Mouse (Mus musculus) kidney, postnatal 4 days (tissue): ENCODE data around the gene Mertk.
"Not testable (repeated sequence)": the region's sequence is repeated elsewhere in the genome, so short reads cannot be mapped to it uniquely, and the experiment has no call there.

Experiments used
- DNase-seq, 2 experiments: peaks; one replicate each; pipeline ENCODE4 v3.0.0; 2021; ENCODE audit warnings: mixed read lengths in 2 of 2

Mertk gene

GRCm38 (mm10) chr2:128698693-128699181, at the start of gene Mertk:
Mertk (plus strand) TSS chr2:128698956.
- peak; percentile 96 to 97 for DNase-seq

GRCm38 (mm10) chr2:128680661-128681060, 18.1 kb upstream of the Mertk start:
- no peak for DNase-seq

- peak; percentile 90 to 95 for DNase-seq
Measured at GRCm38 (mm10) chr2:128686921-128687557, 11.7 kb upstream of the Mertk start, which contains the start of gene Anapc1. Anapc1 (minus strand) TSS chr2:128687391.

DNA sequence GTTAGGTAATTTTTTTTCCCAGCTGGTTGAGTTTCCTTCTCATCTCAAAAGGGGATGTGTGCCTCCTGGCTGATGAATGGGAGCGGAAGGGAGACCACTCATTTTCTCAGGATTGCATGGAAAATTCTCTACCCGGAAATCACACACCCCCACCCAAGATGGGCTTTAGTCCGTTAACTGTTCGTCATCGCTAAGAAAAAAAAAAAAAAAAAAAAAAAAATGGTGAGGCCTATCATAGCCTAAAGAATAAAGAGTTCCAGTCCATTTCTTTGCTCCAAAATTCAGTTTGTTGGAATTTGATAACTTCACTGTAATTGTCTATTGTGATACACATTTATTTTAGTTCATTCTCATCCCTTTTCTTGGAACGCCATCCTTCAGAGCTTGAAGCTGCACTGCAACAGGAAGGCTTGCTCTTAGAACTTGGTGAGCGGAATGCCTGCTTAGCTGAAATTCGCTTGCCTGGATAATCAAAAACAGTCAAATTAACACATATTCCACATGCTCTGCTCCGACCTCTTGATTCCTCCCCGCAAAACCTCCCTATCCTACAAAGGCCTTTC, 11.1 kb upstream of the Mertk start:
- no peak for DNase-seq

- DNase-seq = peak in 1 of 2 experiments; percentile 50
Measured at GRCm38 (mm10) chr2:128692336-128692735, 6.4 kb upstream of the Mertk start.

DNA sequence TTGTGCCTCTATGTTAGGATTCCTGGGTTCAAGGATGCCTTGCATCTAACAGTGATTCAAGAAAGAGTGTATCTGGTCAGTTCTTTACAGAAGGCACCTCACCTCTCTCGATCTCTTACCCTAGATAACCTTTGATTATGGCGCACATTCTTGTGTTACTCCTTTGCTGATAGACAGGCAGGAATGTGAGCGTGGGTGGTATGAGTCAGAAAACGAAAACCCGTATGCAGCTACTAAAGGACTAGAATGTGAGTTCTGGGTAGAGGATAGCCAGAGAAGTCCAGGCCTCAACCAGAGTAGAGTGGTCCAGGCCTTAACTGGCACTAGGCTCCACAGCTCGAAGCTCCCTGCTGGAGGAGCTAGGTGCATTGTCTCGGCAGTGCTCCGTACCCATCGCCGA, 6.0 kb upstream of the Mertk start:
- DNase-seq = no peak

DNA sequence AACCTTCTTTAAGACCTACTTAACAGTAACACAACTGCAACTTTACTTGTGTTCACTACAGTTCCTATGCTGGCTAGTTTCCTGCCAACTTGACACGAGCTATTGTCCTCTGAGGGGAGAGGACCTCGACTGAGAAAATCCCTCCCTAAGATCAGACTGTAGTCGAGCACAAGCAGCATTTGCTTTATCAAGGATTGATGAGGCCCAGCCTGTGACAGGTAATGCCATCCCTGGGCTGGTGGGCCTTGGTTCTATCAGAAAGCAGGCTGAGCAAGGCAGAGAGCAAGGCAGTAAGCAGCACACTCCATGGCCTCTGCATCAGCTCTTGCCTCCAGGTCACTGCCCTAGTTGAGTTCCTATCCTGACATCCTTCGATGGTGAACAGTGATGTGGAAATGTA, 5.5 kb upstream of the Mertk start:
- no peak for DNase-seq

DNA sequence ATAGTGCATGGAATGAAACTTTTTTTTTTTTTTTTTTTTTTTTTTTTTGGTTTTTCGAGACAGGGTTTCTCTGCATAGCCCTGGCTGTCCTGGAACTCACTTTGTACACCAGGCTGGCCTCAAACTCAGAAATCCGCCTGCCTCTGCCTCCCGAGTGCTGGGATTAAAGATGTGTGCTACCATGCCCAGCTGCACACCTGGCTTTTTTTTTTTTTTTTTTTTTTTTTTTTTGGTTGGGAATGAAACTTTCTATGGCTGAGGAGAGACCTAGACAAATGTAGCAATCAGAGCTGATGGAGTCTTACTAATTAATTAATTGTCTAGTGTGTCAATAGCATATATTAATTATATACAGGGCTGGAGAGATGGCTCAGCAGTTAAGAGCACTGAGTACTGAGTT, 4.9 kb upstream of the Mertk start:
- not testable (repeated sequence) for DNase-seq

- no peak for DNase-seq
Measured at GRCm38 (mm10) chr2:128694548-128694947, 4.2 kb upstream of the Mertk start.

- DNase-seq = no peak
Measured at GRCm38 (mm10) chr2:128696426-128696825, 2.3 kb upstream of the Mertk start.

DNA sequence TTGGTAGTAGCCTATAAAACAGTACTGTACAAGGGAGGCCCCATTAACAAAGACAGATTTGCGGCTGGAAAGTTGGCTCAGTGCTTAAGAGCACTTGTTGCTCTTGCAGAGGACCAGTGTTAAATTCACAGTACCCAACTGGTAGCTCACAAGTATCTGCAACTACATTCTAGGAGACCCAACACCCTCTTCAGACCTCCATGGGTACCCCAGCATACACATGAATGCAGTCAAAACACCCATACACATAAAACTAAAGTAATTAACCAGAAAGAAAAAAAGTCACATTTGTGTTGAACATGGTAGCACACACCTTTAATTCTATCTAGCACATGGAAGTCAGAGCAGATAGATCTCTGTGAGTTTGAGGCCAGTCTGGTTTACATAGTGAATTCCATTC, 1.7 kb upstream of the Mertk start:
- DNase-seq = no peak

- no peak for DNase-seq
Measured at GRCm38 (mm10) chr2:128697566-128697965, 1.2 kb upstream of the Mertk start.

DNA sequence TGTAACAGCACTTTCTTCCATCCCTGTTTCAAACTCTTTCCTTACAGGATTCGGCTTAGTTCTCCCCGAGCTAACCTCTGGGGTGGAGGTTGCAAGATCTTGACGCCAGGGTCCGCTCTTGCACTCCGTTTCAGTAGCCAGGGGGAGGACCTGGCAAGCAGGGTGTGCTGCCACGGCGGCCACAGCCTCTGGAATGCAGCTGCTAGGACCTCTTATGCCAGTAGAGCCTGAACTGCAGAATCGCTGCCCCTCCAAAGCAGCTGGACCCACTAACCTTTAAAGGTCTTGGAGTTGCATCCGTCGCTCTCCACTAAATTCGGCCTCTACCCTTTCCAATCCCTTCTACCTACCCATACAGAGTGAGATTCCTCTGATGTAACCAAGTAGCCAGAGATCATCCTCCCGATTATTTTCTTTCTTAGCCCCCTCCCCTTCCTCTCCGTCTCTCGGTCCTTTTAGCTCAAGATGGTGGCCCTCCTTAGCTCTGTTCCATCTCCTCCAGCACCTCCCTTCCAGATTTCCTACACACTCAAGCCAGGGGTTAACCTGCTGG, 540 bp upstream of the Mertk start:
- peak; percentile 91 to 94 for DNase-seq

- DNase-seq = peak; percentile 69 to 82
Measured at GRCm38 (mm10) chr2:128699201-128699885, 587 bp downstream of the Mertk start.

GRCm38 (mm10) chr2:128704474-128704873, 5.7 kb downstream of the Mertk start:
- no peak for DNase-seq

- DNase-seq = no peak
Measured at GRCm38 (mm10) chr2:128709264-128709663, 10.5 kb downstream of the Mertk start.

DNA sequence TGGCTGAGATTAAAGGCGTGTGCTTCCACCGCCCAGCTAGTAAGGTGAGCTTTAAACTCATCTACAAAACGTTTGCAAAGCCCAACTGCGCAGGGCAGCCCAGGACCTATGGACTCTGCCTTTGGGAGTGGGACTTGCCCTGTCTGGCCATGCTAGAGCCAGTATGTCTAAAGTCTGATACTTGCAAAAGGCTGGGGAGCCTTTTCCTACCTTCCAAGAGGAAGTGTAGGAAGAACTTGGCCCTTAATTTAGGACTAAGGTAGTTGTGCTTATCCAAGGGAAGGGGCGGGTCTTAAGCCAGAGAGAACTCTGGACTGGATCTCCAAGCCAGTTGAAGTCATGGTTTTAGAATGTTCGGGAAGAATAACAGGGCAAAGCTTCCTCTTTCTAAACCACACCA, 11.9 kb downstream of the Mertk start:
- DNase-seq = peak; percentile 36 to 55

GRCm38 (mm10) chr2:128712940-128713339, 14.2 kb downstream of the Mertk start:
- no peak for DNase-seq

- peak; percentile 82 to 89 for DNase-seq
Measured at GRCm38 (mm10) chr2:128713548-128714003, 14.8 kb downstream of the Mertk start.

DNA sequence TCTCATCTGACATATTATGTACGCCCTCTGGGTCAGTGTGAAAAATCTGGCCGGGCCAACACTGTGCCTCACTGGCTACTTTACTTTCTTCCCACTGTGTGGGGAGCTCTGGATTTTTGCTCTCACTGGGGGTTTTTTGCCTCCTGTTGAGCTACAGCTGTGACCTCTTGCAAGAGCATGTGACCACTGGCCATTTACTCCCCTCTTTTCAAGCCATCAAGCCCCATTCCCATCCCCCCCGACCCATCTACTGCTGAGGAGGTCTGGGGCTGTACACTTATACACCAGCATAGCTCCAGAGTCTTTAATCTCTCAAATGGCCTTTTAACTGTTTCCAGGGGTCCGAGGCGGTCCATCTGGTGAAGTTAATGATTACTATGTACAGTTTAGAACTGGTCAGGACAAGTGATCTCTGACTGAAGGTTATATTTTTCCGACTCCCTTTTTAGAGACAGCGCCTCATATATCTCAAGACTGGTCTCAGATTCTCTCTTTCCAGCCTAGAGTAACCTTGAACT, 16.0 kb downstream of the Mertk start:
- DNase-seq = peak; percentile 64 to 75

GRCm38 (mm10) chr2:128715979-128716378, 17.2 kb downstream of the Mertk start:
- no peak for DNase-seq

DNA sequence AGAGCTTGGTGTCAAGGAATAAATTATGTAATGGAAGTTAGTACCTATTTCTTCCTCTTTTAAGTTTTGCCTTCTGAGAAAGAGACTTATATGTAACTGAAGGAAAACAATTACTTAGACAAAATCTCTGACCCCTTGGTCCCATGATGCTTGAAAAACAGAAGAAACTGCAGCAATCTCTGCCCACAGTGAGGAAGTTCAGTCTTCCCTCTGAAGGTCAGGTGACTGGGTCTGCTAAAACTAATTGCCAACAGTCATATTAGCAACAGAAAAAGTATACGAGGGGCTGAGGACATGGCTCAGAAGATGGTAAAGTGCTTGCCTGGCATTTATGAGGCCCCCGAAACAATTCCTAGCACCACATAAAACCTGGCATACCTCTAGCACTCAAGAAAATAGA, 20.6 kb downstream of the Mertk start:
- DNase-seq = no peak

DNA sequence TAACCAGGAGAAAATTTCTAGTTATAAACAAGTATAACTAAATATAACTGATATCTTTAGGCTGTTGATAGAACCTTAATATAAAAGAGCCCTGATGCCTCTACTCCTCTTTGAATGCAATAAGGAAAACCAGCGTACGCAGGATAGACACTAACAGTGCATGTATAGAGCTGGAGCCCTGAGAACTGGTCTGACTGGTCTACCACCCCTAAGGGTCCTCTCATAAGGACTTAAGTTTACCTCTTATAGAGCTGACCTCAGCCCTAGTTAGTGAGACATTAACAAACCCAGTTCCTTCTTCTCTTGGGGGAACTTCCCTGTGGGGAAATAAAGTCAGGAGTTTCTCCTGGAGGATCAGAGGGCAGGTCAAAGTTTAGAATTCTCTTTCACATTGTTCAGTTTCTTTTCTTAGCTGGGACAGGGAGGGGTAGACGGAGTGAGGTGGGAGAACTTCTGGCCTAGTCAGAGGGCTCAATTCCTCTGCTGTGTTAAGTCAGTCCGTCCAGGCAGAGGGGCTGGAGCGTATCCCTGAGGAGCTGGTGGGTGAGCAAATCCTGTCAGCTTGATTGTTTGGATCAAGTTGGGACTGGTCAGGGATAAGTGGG, 23.5 kb downstream of the Mertk start:
- no peak for DNase-seq
